Mouse (Mus musculus) Muller cell, postnatal 12 days (primary cell): ENCODE measurements around the gene Tsen2.

Source experiments
- DNase-seq: peaks from one replicate; pipeline ENCODE4 v3.0.0-alpha.2; 2015; ENCODE audit errors: inconsistent ontology term

Gene Tsen2

GRCm38 (mm10) chr6:115541676-115542275 lies 2.7 kb upstream of the Tsen2 start:
- peak; percentile 71 for DNase-seq

DNA sequence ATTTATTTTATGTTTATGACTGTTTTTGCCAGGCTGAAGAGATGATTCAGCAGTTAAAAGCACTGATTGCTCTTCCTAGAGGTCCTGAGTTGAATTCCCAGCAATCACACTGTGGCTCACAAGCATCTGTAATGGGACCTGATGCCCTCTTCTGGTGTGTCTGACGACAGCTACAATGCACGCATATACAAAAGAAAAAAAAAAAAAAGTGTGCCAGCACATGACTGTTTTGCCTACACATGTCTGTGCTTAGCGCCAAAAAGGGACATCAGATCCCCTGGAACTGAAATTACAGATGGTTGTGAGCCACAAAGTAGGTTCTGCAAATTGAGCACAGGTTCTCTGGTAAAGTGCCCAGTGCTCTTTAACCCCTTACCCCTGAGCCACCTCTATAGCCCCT lies 2.1 kb upstream of the Tsen2 start:
- DNase-seq = no peak

DNA sequence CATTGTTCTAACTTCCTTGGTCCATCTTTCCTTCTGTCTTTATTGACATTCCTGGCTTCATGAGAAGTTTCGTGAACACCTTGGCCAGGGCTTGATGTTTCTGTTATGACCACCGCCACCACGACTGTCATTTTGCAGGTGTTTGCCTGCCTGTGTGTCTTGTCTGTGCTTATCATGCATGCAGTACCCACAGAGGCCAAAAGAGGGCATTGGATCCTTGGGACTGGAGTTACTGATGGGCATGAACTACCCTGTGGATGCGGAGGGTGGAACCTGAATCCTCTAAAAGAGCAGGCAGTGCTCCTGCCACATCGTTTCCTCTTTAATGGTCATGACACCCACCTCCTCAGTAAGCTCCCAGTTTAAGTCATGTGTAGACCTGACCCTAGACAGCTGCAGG lies 1.8 kb downstream of the Tsen2 start:
- no peak for DNase-seq

DNA sequence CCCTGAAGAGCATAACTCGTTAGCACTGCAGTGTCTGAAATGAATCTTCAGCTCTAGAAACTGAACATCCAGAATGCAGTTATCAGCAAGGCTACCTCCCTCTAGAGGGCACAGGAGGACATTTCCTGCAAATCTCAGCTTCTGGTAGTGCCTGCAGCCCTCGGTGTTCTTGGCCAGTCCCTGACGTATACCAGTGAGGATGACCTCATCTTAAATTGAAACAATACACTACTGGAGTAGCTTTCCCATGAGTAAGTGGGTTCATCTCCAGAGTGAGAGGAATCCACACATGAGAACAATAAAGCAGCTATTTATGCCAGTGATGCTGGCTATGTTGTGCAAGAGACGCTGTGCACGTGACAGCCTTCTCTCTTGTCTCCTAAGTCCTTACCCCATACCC lies 11.0 kb downstream of the Tsen2 start:
- peak; percentile 54 for DNase-seq

DNA sequence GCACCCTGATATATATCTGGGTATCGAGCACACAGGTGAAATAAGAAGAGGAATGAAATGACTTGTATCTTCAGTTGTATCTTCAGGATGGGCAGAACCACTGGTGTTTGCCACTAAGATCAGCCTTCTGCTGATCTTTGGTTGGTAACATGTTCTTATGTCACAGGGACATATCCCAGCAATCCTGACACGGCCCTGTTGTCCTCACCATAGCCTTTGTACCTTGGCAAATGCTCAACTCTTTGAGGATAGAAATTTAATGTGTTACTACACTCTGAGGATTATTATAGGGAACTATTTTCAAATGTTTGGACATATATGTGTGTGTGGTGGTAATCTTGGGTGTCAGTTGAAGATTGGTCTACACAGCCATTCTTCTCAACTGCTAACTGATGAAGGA lies 13.7 kb downstream of the Tsen2 start:
- no peak for DNase-seq

DNA sequence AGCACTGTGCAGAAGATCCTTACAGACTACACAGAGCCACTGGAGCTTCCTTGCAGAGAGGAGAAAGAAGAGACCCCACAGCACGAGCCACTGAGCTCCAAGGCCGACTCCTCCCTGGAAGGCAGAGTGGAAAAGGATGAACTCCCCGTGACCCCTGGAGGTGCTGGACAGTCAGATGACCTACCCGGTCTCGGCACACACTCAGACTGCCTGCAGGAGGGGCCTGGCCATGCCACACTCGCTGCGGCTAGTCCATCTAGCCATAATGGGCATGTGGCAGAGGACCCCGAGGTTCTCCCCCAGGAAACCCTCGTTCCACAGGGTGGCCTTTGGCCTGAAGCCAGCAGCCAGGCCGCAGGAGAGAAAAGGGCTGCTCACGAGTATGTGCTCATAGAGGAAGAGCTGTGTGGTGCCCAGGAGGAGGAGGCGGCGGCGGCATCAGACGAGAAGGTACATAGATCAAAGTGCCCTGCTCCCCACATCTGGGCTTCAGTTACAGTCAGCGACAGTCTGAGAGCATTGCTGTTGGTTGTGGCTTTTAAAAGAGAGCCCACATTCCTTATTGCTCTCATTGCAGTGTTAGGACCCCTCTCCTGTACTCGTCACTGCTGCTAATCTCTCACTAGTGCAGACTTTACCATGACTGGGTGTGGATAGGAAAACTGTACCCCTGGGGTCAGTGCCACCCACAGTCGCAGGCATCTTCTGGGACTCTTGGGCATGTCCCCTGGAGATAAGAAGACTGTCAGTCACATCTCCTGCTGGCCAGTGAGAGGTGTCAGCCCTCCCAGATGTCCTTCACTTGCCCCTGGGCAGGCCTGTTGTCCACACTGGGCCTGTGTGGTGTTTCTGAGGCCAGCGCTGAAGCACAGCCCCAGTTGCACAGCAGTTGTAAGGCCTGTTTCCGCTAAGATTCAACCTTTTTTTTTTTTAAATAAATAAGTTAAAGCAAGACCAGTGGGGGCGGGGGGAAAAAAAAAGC lies 15.5 kb downstream of the Tsen2 start:
- peak; percentile 24 for DNase-seq

GRCm38 (mm10) chr6:115565479-115566045 lies 21.1 kb downstream of the Tsen2 start:
- DNase-seq = no peak

- no peak for DNase-seq
Observed at GRCm38 (mm10) chr6:115574171-115574570, 29.7 kb downstream of the Tsen2 start.

DNA sequence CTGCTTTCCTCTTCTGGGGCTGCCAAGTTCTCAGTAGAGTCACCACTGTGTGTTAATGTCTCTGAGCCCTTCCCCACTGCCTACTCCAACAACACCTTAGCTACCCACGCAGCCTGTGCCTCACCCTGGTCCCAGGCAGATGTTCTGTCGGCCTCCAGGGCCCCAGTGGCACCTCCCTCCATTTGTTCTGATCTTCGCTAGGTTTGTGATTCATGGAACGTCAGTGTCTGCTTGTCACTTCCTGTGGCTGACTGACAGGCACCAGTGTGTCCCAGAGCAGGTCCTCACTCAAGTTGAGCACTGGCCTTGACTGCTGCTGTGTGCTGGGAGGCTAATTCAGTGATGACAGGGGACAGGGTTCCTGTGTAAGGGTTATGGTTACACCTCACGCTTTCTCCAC lies 32.9 kb downstream of the Tsen2 start:
- no peak for DNase-seq

DNA sequence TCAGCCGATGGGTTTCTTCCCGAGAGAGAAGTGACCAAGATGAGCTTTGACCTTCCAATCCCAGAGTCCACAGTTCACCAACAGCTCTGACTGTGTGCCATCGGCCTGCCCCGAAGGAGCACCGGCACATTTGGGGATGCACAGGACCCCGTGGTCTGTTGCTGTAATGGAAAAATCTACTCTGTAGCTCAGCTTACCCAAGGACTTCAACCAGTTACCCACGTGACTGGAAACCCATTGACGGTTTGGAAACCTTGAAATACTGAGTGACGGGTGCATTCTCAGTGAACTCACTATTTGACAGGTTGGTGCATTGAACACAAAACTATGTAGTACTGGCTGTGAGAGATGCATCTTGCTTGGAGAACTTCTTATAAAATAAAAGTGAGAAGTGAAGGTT lies 33.5 kb downstream of the Tsen2 start:
- DNase-seq = no peak

DNA sequence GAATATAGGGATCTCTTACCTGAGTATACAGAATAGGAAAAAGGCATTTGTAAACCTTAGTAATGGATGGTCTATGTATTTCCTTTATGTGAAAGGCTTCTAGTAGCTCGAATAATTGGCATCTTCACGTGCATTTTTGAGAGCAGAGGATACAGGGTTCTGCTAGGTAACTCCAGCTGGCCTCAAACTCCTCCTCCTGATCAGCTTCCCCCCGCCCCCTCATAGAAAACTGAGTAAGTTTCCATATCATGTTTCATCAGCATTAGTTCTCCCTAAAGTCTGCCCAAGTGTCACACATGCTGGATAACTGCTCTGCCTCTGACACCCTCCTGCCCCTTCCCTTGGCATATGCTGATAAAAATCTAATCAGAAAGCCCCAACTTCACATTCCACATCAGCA lies 36.3 kb downstream of the Tsen2 start:
- DNase-seq = no peak

- no peak for DNase-seq
Observed at GRCm38 (mm10) chr6:115582328-115583115, 38.1 kb downstream of the Tsen2 start.

- DNase-seq = no peak
Observed at GRCm38 (mm10) chr6:115583430-115584125, 39.1 kb downstream of the Tsen2 start.

GRCm38 (mm10) chr6:115584176-115584575 lies 39.7 kb downstream of the Tsen2 start:
- no peak for DNase-seq

GRCm38 (mm10) chr6:115586321-115586720 lies 41.9 kb downstream of the Tsen2 start:
- no peak for DNase-seq

DNA sequence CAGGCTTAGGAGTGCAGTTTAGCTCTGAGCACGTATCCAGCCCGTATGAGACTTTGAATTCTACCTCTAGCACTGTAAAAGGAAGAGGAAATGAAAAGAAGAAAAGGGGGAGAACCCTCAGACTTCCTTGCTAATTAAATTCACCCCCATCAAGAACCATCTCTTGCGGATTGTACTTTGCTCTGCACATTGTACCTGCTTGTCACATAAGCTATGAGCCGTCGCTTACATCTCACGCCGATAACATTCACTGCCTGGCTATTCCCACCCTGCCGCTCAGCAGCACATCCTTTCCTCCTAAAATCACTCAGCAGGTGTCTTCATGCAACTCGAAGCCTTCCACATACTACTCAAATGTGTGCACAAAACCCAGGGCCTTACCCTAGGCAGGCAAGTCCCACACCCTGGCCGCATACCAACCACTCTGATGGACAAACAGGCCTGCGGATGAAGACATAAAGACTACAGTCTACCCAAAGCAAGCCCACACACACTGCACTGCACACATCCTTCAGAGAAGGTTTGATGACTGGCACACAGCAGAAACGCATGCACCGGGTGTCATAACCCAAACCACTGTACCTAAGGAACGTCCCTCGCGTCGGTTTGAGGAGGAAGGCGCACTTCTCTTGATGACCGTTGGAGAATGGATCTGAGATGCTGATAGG lies 47.4 kb downstream of the Tsen2 start:
- DNase-seq = no peak

GRCm38 (mm10) chr6:115592458-115592857 lies 48.0 kb downstream of the Tsen2 start, which contains the start of gene Mkrn2os:
Gene Mkrn2os, minus strand, starts transcription at chr6:115592576.
- no peak for DNase-seq

DNA sequence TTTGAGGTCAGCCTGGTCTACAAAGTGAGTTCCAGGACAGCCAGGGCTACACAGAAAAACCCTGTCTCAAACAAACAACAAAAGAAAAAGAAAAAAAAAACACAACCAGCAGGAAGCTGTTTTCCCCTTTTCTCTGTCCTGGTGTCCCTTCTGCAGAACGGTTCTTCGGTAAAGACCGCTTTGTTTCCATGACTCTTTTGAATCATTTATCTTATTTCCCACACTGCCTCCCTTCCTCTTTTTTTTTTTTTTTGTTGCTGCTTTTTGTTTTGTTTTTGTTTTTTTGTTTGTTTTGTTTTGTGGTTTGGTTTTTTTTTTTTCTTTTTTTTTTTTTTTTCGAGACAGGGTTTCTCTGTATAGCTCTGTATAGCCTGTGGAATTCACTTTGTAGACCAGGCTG lies 48.8 kb downstream of the Tsen2 start:
- DNase-seq = no peak

GRCm38 (mm10) chr6:115594463-115594862 lies 50.0 kb downstream of the Tsen2 start:
- no peak for DNase-seq

GRCm38 (mm10) chr6:115595667-115596066 lies 51.2 kb downstream of the Tsen2 start:
- DNase-seq = no peak

- no peak for DNase-seq
Observed at GRCm38 (mm10) chr6:115601322-115601714, 56.9 kb downstream of the Tsen2 start.
